Mouse (Mus musculus): ENCODE measurements around the gene Ctnna3. TPM values are rescaled to one million over a fixed set of nuclear protein-coding genes. Genes with fewer than 3 reads are reported as not detected.
"Not testable (repeated sequence)": the region's sequence is repeated elsewhere in the genome, so short reads cannot be mapped to it uniquely, and the experiment has no call there.

Ctnna3 gene
- polyA plus RNA-seq, 1 experiment from 2014 or later: 0.92 TPM

GRCm38 (mm10) chr10:63428243-63429022, 1.5 kb upstream of the Ctnna3 start:
- H3K27ac ChIP-seq (replicated peaks): peak overlapping the region; percentile 52
- no peak for ATAC-seq (ENCODE audit: insufficient number of reproducible peaks, low FRiP score, low TSS enrichment, low read depth)
- H3K4me1 ChIP-seq: peaks cover 9% of the 10 kb centered on the region; the same call in 1 of the 2 replicates
- H3K36me3 ChIP-seq: no peaks in the 10 kb centered on the region
- no peaks in the 10 kb centered on the region for H3K27me3 ChIP-seq
- 24% methylated on average over 19 of the region's 19 CpGs for WGBS
- peak overlapping the region; percentile 82 for H3K4me3 ChIP-seq (replicated peaks)
- no peaks in the 10 kb centered on the region for H3K9me3 ChIP-seq (replicated peaks)
- H3K4me2 ChIP-seq (replicated peaks): peak overlapping the region; percentile 77
- H3K9ac ChIP-seq: peak overlapping the region; percentile 16

GRCm38 (mm10) chr10:63429023-63429340, 916 bp upstream of the Ctnna3 start:
- Histone ChIP-seq H3K4me3 (replicated peaks) (peak overlapping the region; percentile 82), H3K36me3 (no peaks in the 10 kb centered on the region), H3K27me3 (no peaks in the 10 kb centered on the region), H3K4me1 (peaks cover 9% of the 10 kb centered on the region; the same call in 1 of the 2 replicates), H3K27ac (replicated peaks) (peak overlapping the region; percentile 52), H3K4me2 (replicated peaks) (peak overlapping the region; percentile 77), H3K9me3 (replicated peaks) (no peaks in the 10 kb centered on the region), H3K9ac (peak overlapping the region; percentile 16)
- WGBS: 1% methylated on average over 11 of the region's 11 CpGs
- ATAC-seq (ENCODE audit: insufficient number of reproducible peaks, low FRiP score, low TSS enrichment, low read depth): no peak

- WGBS: under 1% methylated on average over 34 of the region's 34 CpGs
- Histone ChIP-seq H3K9me3 (replicated peaks) (no peaks in the 10 kb centered on the region), H3K27ac (replicated peaks) (peak overlapping the region; percentile 82), H3K27me3 (no peaks in the 10 kb centered on the region), H3K9ac (peak overlapping the region; percentile 49), H3K36me3 (no peaks in the 10 kb centered on the region), H3K4me2 (replicated peaks) (peak overlapping the region; percentile 77), H3K4me3 (replicated peaks) (peak overlapping the region; percentile 82), H3K4me1 (peaks cover 9% of the 10 kb centered on the region; the same call in 1 of the 2 replicates)
- peak; percentile 94 for ATAC-seq (ENCODE audit: insufficient number of reproducible peaks, low FRiP score, low TSS enrichment, low read depth)
Observed at GRCm38 (mm10) chr10:63429380-63429779, 518 bp upstream of the Ctnna3 start.

GRCm38 (mm10) chr10:63431221-63431736, 1.4 kb downstream of the Ctnna3 start:
- Histone ChIP-seq H3K27me3 (no peaks in the 10 kb centered on the region), H3K9ac (no peak overlapping the region), H3K9me3 (replicated peaks) (no peaks in the 10 kb centered on the region), H3K4me1 (peaks cover 9% of the 10 kb centered on the region; the same call in 1 of the 2 replicates), H3K36me3 (no peaks in the 10 kb centered on the region), H3K4me3 (replicated peaks) (no peak overlapping the region), H3K4me2 (replicated peaks) (no peak overlapping the region), H3K27ac (replicated peaks) (no peak overlapping the region)
- ATAC-seq (ENCODE audit: insufficient number of reproducible peaks, low FRiP score, low TSS enrichment, low read depth): no peak
- WGBS: 91% methylated on average over 7 of the region's 7 CpGs

GRCm38 (mm10) chr10:63432099-63432498, 2.2 kb downstream of the Ctnna3 start:
- peaks cover 9% of the 10 kb centered on the region; the same call in 1 of the 2 replicates for H3K4me1 ChIP-seq
- no peak overlapping the region for H3K9ac ChIP-seq
- 86% methylated on average over 8 of the region's 8 CpGs for WGBS
- H3K27ac ChIP-seq (replicated peaks): no peak overlapping the region
- no peaks in the 10 kb centered on the region for H3K27me3 ChIP-seq
- no peak overlapping the region for H3K4me3 ChIP-seq (replicated peaks)
- no peaks in the 10 kb centered on the region for H3K36me3 ChIP-seq
- H3K9me3 ChIP-seq (replicated peaks): no peaks in the 10 kb centered on the region
- ATAC-seq (ENCODE audit: insufficient number of reproducible peaks, low FRiP score, low TSS enrichment, low read depth): no peak
- H3K4me2 ChIP-seq (replicated peaks): no peak overlapping the region

GRCm38 (mm10) chr10:63432887-63433286, 3.0 kb downstream of the Ctnna3 start:
- no peak for ATAC-seq (ENCODE audit: insufficient number of reproducible peaks, low FRiP score, low TSS enrichment, low read depth)
- no peaks in the 10 kb centered on the region for H3K36me3 ChIP-seq
- 82% methylated on average over 2 of the region's 2 CpGs for WGBS

GRCm38 (mm10) chr10:63438736-63439262, 8.9 kb downstream of the Ctnna3 start:
- Histone ChIP-seq H3K27ac (replicated peaks) (no peak overlapping the region), H3K36me3 (no peaks in the 10 kb centered on the region), H3K4me3 (replicated peaks) (no peak overlapping the region), H3K9ac (no peak overlapping the region), H3K4me1 (no peaks in the 10 kb centered on the region), H3K27me3 (no peaks in the 10 kb centered on the region), H3K4me2 (replicated peaks) (no peak overlapping the region), H3K9me3 (replicated peaks) (no peaks in the 10 kb centered on the region)
- no peak for ATAC-seq (ENCODE audit: insufficient number of reproducible peaks, low FRiP score, low TSS enrichment, low read depth)

More at GRCm38 (mm10) chr10:63432887-63433286, 3.0 kb downstream of the Ctnna3 start:
- Histone ChIP-seq H3K9ac (no peak overlapping the region), H3K9me3 (replicated peaks) (no peaks in the 10 kb centered on the region), H3K27me3 (no peaks in the 10 kb centered on the region), H3K4me3 (replicated peaks) (no peak overlapping the region), H3K4me1 (peaks cover 9% of the 10 kb centered on the region; the same call in 1 of the 2 replicates), H3K27ac (replicated peaks) (no peak overlapping the region), H3K4me2 (replicated peaks) (no peak overlapping the region)

- no peak overlapping the region for H3K4me3 ChIP-seq (replicated peaks)
- H3K4me1 ChIP-seq: no peaks in the 10 kb centered on the region
- no peak overlapping the region for H3K4me2 ChIP-seq (replicated peaks)
- no peak overlapping the region for H3K9ac ChIP-seq
- no peak for ATAC-seq (ENCODE audit: insufficient number of reproducible peaks, low FRiP score, low TSS enrichment, low read depth)
- H3K36me3 ChIP-seq: no peaks in the 10 kb centered on the region
- 61% methylated on average over 7 of the region's 7 CpGs for WGBS
- no peaks in the 10 kb centered on the region for H3K9me3 ChIP-seq (replicated peaks)
- no peak overlapping the region for H3K27ac ChIP-seq (replicated peaks)
- H3K27me3 ChIP-seq: no peaks in the 10 kb centered on the region
Observed at GRCm38 (mm10) chr10:63439694-63440228, 9.9 kb downstream of the Ctnna3 start.

GRCm38 (mm10) chr10:63444602-63445387, 14.9 kb downstream of the Ctnna3 start:
- not testable (repeated sequence) for H3K4me2 ChIP-seq (replicated peaks); H3K9me3 ChIP-seq (replicated peaks); H3K9ac ChIP-seq; H3K4me3 ChIP-seq (replicated peaks); H3K27me3 ChIP-seq; H3K36me3 ChIP-seq; H3K27ac ChIP-seq (replicated peaks); ATAC-seq (ENCODE audit: insufficient number of reproducible peaks, low FRiP score, low TSS enrichment, low read depth); H3K4me1 ChIP-seq
- 84% methylated on average over 13 of the region's 13 CpGs for WGBS

- WGBS: 82% methylated on average over 4 of the region's 4 CpGs
- no peak overlapping the region for H3K4me2 ChIP-seq (replicated peaks)
Observed at GRCm38 (mm10) chr10:63453926-63454325, 24.0 kb downstream of the Ctnna3 start.

More at GRCm38 (mm10) chr10:63453926-63454325, 24.0 kb downstream of the Ctnna3 start:
- Histone ChIP-seq H3K4me1 (peaks cover 6% of the 10 kb centered on the region; the same call in 1 of the 2 replicates), H3K36me3 (no peaks in the 10 kb centered on the region), H3K4me3 (replicated peaks) (no peak overlapping the region), H3K9me3 (replicated peaks) (no peaks in the 10 kb centered on the region), H3K27me3 (no peaks in the 10 kb centered on the region), H3K27ac (replicated peaks) (no peak overlapping the region), H3K9ac (no peak overlapping the region)
- no peak for ATAC-seq (ENCODE audit: insufficient number of reproducible peaks, low FRiP score, low TSS enrichment, low read depth)

Data from embryonic facial prominence, embryonic 15.5 days (tissue).